Mouse (Mus musculus) lung, adult 2 months (tissue): Measurements from ENCODE around the gene Crip1.

Experiments
- CTCF ChIP-seq: fragments of 200-500 bp; IDR thresholded peaks from 2 replicates; pipeline ENCODE4 v1.5.1; 2011; ENCODE audit warnings: mild to moderate bottlenecking, low read length, control low read depth; ENCODE audit not compliant: insufficient read depth
- POLR2A ChIP-seq: fragments of 200-500 bp; IDR thresholded peaks from 2 replicates; pipeline ENCODE4 v1.6.1; 2011; ENCODE audit warnings: low read depth, mild to moderate bottlenecking, control low read depth, low read length, borderline replicate concordance; ENCODE audit errors: extremely low read depth

DNA sequence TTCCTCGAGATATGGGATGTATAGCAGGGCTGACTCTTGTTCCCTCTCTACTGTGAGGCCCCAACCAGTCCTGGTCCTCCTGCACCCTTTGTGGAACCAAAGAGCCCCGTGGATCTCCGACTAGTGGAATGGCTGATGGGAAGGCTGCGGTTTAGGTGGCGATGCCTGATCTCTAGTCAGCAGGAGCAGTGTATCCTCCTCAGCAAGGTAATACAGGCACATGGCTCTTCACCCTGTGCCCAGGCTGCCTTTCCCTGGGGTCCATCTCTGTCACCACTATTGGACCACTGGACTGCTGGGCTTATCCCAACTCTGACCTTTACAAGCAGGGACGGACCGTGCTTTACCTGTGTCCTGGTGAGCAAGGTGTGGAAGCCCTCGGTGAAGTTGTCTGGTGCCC is 11.4 kb downstream of the Crip1 start:
- TF ChIP-seq CTCF (no peak), POLR2A (no peak)
